Mouse (Mus musculus) layer of hippocampus, postnatal 14 days (tissue): ENCODE data around the gene Zfp580. TPM values are rescaled to one million over a fixed set of nuclear protein-coding genes. Genes with fewer than 3 reads are reported as not detected.

ENCODE experiments used
- DNase-seq, 2 experiments: peaks; one replicate each; pipeline ENCODE4 v3.0.0; 2021 to 2022; ENCODE audit warnings: low spot score in 2 of 2, mixed read lengths in 1 of 2
- total RNA-seq, 2 experiments: library from RNA; stranded (reverse); gene quantifications; 2 replicates each; pipeline ENCODE4 v1.2.3; 2021

The Zfp580 gene
- total RNA-seq, 2 experiments from 2014 or later: 57.8 to 63.2 TPM

GRCm38 (mm10) chr7:5098769-5099168 lies 47.4 kb downstream of the Zfp580 start:
- DNase-seq: no peak

- DNase-seq: no peak
These were observed 48.5 kb downstream of the Zfp580 start for GRCm38 (mm10) chr7:5099796-5100195.

- DNase-seq: no peak
These were observed 49.8 kb downstream of the Zfp580 start for GRCm38 (mm10) chr7:5101066-5101663.

GRCm38 (mm10) chr7:5102564-5102963 lies 51.2 kb downstream of the Zfp580 start:
- no peak for DNase-seq

Other genes with a start within 250 kb of the Zfp580 start
- gene Ube2s, start 238.9 kb upstream of the Zfp580 start, total RNA-seq: 100 to 1,000 TPM; 103 to 123 TPM
- gene Shisa7, start 206.8 kb upstream of the Zfp580 start, total RNA-seq: 100 to 1,000 TPM; 134 to 137 TPM
- gene Isoc2b, start 181.3 kb upstream of the Zfp580 start, total RNA-seq: 1 to 10 TPM; 3.2 to 5.5 TPM
- 1 to 10 TPM; 8.9 to 9.8 TPM for gene Isoc2a, start 174.4 kb upstream of the Zfp580 start, total RNA-seq
- under 1 TPM; 0.41 to 0.44 TPM for gene Gm36210, start 145.0 kb upstream of the Zfp580 start, total RNA-seq
- 10 to 100 TPM; 11.5 to 14.6 TPM for gene Zfp628, start 136.3 kb upstream of the Zfp580 start, total RNA-seq
- gene Nat14, start 129.5 kb upstream of the Zfp580 start, total RNA-seq: 10 to 100 TPM; 67.8 to 76.2 TPM
- gene Ssc5d, start 125.8 kb upstream of the Zfp580 start, total RNA-seq: 1 to 10 TPM; 2.7 to 2.8 TPM
- not detected for gene Sbk2, start 87.1 kb upstream of the Zfp580 start, total RNA-seq
- under 1 TPM; 0.44 to 0.67 TPM for gene Sbk3, start 80.4 kb upstream of the Zfp580 start, total RNA-seq
- 10 to 100 TPM; 36.9 to 39.0 TPM for gene Zfp579, start 55.4 kb upstream of the Zfp580 start, total RNA-seq
- gene Zfp524, start 37.1 kb upstream of the Zfp580 start, total RNA-seq: 1 to 10 TPM; 5.7 to 6.4 TPM
- gene Fiz1, start 36.8 kb upstream of the Zfp580 start, total RNA-seq: 10 to 100 TPM; 21.4 to 27.7 TPM
- gene Gm44973, start 36.0 kb upstream of the Zfp580 start, total RNA-seq: not detected
- 10 to 100 TPM; 34.6 to 35.8 TPM for gene Zfp865, start 31.2 kb upstream of the Zfp580 start, total RNA-seq
- 10 to 100 TPM; 65.6 to 67.2 TPM for gene Ccdc106, start 31.0 kb upstream of the Zfp580 start, total RNA-seq
- gene 4632433K11Rik, start 17.4 kb upstream of the Zfp580 start, total RNA-seq: not detected
- gene Zfp784, start 13.1 kb upstream of the Zfp580 start, total RNA-seq: 1 to 10 TPM; 5.3 to 7.0 TPM
- gene U2af2, start 10.6 kb downstream of the Zfp580 start, total RNA-seq: 100 to 1,000 TPM; 163 to 176 TPM
- 100 to 1,000 TPM; 479 to 480 TPM for gene Epn1, start 28.7 kb downstream of the Zfp580 start, total RNA-seq
- gene Rfpl4, start 65.4 kb downstream of the Zfp580 start, total RNA-seq: not detected
- gene Rasl2-9, start 74.4 kb downstream of the Zfp580 start, total RNA-seq: not detected
- gene Vmn1r55, start 98.1 kb downstream of the Zfp580 start, total RNA-seq: not detected
- gene Vmn1r56, start 145.2 kb downstream of the Zfp580 start, total RNA-seq: not detected
- gene Vmn1r57, start 167.0 kb downstream of the Zfp580 start, total RNA-seq: not detected